Mouse (Mus musculus): ENCODE data around the gene Polr3gl. TPM values are rescaled to one million over a fixed set of nuclear protein-coding genes. Genes with fewer than 3 reads are reported as not detected.

The Polr3gl gene
- total and polyA plus RNA-seq, 2 experiments from 2014 or later = 10.3 to 37.1 TPM

GRCm38 (mm10) chr3:96558668-96559196 is 35.2 kb downstream of the Polr3gl start:
- peak overlapping the region; percentile 84 for H3K4me2 ChIP-seq (ENCODE audit: low read depth, low read length)
- DNase-seq (ENCODE audit: low spot score) (peak; percentile 30), ATAC-seq (ENCODE audit: insufficient read depth, low read depth) (no peak)
- H3K9ac ChIP-seq (replicated peaks; ENCODE audit: low read depth, low read length) = peak overlapping the region; percentile 96
- TF ChIP-seq EP300 (IDR thresholded peaks at IDR 0.05; ENCODE audit: low read depth) (peak; percentile 35; the same call in 1 of the 2 replicates), CTCF (IDR thresholded peaks at IDR 0.05; ENCODE audit: low read depth) (no peak)
- peaks cover 30% of the 10 kb centered on the region for H3K36me3 ChIP-seq (replicated peaks; ENCODE audit: control insufficient read depth, insufficient read depth, low read length)
- H3K9me3 ChIP-seq (replicated peaks; ENCODE audit: control insufficient read depth, low read length) = no peaks in the 10 kb centered on the region
- H3K4me1 ChIP-seq (ENCODE audit: control insufficient read depth, insufficient read depth) = peaks cover 22% of the 10 kb centered on the region; the same call in 1 of the 2 replicates
- H3K27ac ChIP-seq (ENCODE audit: low read depth) = peak overlapping the region; percentile 96
- no peaks in the 10 kb centered on the region for H3K27me3 ChIP-seq (ENCODE audit: control insufficient read depth, insufficient read depth, low read length)
- peak overlapping the region; percentile 73 for H3K4me3 ChIP-seq (ENCODE audit: low read depth, low read length)
- WGBS = 2% methylated on average over 10 of the region's 10 CpGs

- TF ChIP-seq EP300 (IDR thresholded peaks at IDR 0.05; ENCODE audit: low read depth) (no peak), CTCF (IDR thresholded peaks at IDR 0.05; ENCODE audit: low read depth) (0 out of 2 replicates have a peak, but pooled peaks have one; percentile 0)
- Histone ChIP-seq H3K9ac (replicated peaks; ENCODE audit: low read depth, low read length) (peak overlapping the region; percentile 96), H3K9me3 (replicated peaks; ENCODE audit: control insufficient read depth, low read length) (no peaks in the 10 kb centered on the region), H3K27ac (ENCODE audit: low read depth) (peak overlapping the region; percentile 96), H3K4me2 (ENCODE audit: low read depth, low read length) (peak overlapping the region; percentile 84), H3K36me3 (replicated peaks; ENCODE audit: control insufficient read depth, insufficient read depth, low read length) (peaks cover 30% of the 10 kb centered on the region), H3K4me3 (ENCODE audit: low read depth, low read length) (peak overlapping the region; percentile 73), H3K4me1 (ENCODE audit: control insufficient read depth, insufficient read depth) (peaks cover 21% of the 10 kb centered on the region; the same call in 1 of the 2 replicates), H3K27me3 (ENCODE audit: control insufficient read depth, insufficient read depth, low read length) (no peaks in the 10 kb centered on the region)
- DNase-seq (ENCODE audit: low spot score) (no peak), ATAC-seq (ENCODE audit: insufficient read depth, low read depth) (no peak)
- 0% methylated on average over 17 of the region's 17 CpGs for WGBS
Measured at GRCm38 (mm10) chr3:96558159-96558558, 35.8 kb downstream of the Polr3gl start.

GRCm38 (mm10) chr3:96557694-96558093 is 36.3 kb downstream of the Polr3gl start, which contains the start of gene Txnip:
Gene Txnip, plus strand, starts transcription at chr3:96557957.
- Histone ChIP-seq H3K9me3 (replicated peaks; ENCODE audit: control insufficient read depth, low read length) (no peaks in the 10 kb centered on the region), H3K27me3 (ENCODE audit: control insufficient read depth, insufficient read depth, low read length) (no peaks in the 10 kb centered on the region), H3K4me2 (ENCODE audit: low read depth, low read length) (peak within 1 kb of the TSS; percentile 84), H3K27ac (ENCODE audit: low read depth) (peak within 1 kb of the TSS; percentile 96), H3K4me3 (ENCODE audit: low read depth, low read length) (peak within 1 kb of the TSS; percentile 73), H3K9ac (replicated peaks; ENCODE audit: low read depth, low read length) (peak within 1 kb of the TSS; percentile 96), H3K4me1 (ENCODE audit: control insufficient read depth, insufficient read depth) (peaks cover 21% of the 10 kb centered on the region; the same call in 1 of the 2 replicates), H3K36me3 (replicated peaks; ENCODE audit: control insufficient read depth, insufficient read depth, low read length) (peaks cover 30% of the 10 kb centered on the region)
- ATAC-seq (ENCODE audit: insufficient read depth, low read depth) (peak; percentile 86), DNase-seq (ENCODE audit: low spot score) (peak; percentile 99)
- WGBS = under 1% methylated on average over 23 of the region's 26 CpGs
- peak; percentile 35 for TF ChIP-seq CTCF (IDR thresholded peaks at IDR 0.05; ENCODE audit: low read depth)
- peak; percentile 97 for TF ChIP-seq EP300 (IDR thresholded peaks at IDR 0.05; ENCODE audit: low read depth)

GRCm38 (mm10) chr3:96556651-96557635 is 37.0 kb downstream of the Polr3gl start:
- peaks cover 23% of the 10 kb centered on the region for H3K4me1 ChIP-seq (ENCODE audit: control insufficient read depth, insufficient read depth)
- H3K4me2 ChIP-seq (ENCODE audit: low read depth, low read length) = peak overlapping the region; percentile 72
- no peak for ATAC-seq (ENCODE audit: insufficient read depth, low read depth)
- H3K27ac ChIP-seq (ENCODE audit: low read depth) = peak overlapping the region; percentile 96
- no peak for TF ChIP-seq EP300 (IDR thresholded peaks at IDR 0.05; ENCODE audit: low read depth)
- TF ChIP-seq CTCF (IDR thresholded peaks at IDR 0.05; ENCODE audit: low read depth) = no peak
- DNase-seq (ENCODE audit: low spot score) = no peak
- WGBS = 2% methylated on average over 22 of the region's 22 CpGs
- no peaks in the 10 kb centered on the region for H3K9me3 ChIP-seq (replicated peaks; ENCODE audit: control insufficient read depth, low read length)
- H3K27me3 ChIP-seq (ENCODE audit: control insufficient read depth, insufficient read depth, low read length) = no peaks in the 10 kb centered on the region
- peaks cover 30% of the 10 kb centered on the region for H3K36me3 ChIP-seq (replicated peaks; ENCODE audit: control insufficient read depth, insufficient read depth, low read length)
- peak overlapping the region; percentile 73 for H3K4me3 ChIP-seq (ENCODE audit: low read depth, low read length)
- H3K9ac ChIP-seq (replicated peaks; ENCODE audit: low read depth, low read length) = peak overlapping the region; percentile 96

- peak overlapping the region; percentile 96 for H3K27ac ChIP-seq (ENCODE audit: low read depth)
- H3K4me1 ChIP-seq (ENCODE audit: control insufficient read depth, insufficient read depth) = peaks cover 29% of the 10 kb centered on the region
- no peaks in the 10 kb centered on the region for H3K27me3 ChIP-seq (ENCODE audit: control insufficient read depth, insufficient read depth, low read length)
- H3K4me2 ChIP-seq (ENCODE audit: low read depth, low read length) = peak overlapping the region; percentile 72
- TF ChIP-seq CTCF (IDR thresholded peaks at IDR 0.05; ENCODE audit: low read depth) (no peak), EP300 (IDR thresholded peaks at IDR 0.05; ENCODE audit: low read depth) (no peak)
- H3K36me3 ChIP-seq (replicated peaks; ENCODE audit: control insufficient read depth, insufficient read depth, low read length) = peaks cover 24% of the 10 kb centered on the region
- peak; percentile 22 for DNase-seq (ENCODE audit: low spot score)
- no peaks in the 10 kb centered on the region for H3K9me3 ChIP-seq (replicated peaks; ENCODE audit: control insufficient read depth, low read length)
- H3K4me3 ChIP-seq (ENCODE audit: low read depth, low read length) = peak overlapping the region; percentile 73
- ATAC-seq (ENCODE audit: insufficient read depth, low read depth) = no peak
- 60% methylated on average over 15 of the region's 15 CpGs for WGBS
- H3K9ac ChIP-seq (replicated peaks; ENCODE audit: low read depth, low read length) = peak overlapping the region; percentile 96
Measured at GRCm38 (mm10) chr3:96555999-96556614, 37.9 kb downstream of the Polr3gl start.
